Mouse (Mus musculus): ENCODE measurements around the gene Rsph10b.

DNA sequence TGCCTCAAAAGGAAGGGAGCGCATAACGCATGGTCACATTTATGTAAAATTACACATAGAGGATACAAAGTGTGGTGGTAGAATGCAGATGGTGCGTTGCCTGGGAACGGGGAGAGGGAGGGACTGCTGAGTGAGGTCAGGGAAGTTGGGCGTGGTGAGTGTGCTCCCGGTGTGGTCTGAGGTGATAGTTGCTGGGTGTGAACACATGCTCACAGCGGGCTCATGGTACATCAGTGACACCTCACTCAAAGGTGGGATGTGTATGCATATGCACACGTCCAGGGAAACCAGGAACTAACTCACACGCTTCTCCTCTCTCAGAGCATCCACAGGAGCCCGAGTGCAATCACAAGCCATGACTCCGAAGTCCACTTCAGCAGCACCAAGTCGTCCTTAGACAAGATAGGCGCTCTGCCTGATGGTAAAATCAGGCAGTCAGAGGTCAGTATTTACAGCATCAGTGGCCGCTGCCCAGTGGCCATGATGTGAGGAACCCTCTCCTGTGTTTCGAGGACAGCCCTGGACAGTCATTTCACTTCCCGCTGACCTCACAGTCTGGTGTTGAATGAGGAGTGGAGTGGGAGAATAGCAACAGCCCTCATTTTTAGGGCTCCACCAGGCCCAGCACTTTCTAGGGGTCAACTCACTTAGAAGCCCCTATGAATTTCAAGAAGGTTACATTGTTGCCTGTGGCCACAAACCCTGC lies 44.0 kb downstream of the Rsph10b start:
- no peak for TF ChIP-seq POLR2A (IDR thresholded peaks at IDR 0.05; ENCODE audit: insufficient read depth, low read length)
- no peak for TF ChIP-seq CTCF (IDR thresholded peaks at IDR 0.05; ENCODE audit: low read depth, low read length)

Measured in ES-Bruce4 (cell line).